Mouse (Mus musculus): ENCODE results near the gene Frem1. TPM values are rescaled to one million over a fixed set of nuclear protein-coding genes. Genes with fewer than 3 reads are reported as not detected.

The Frem1 gene
- polyA plus RNA-seq, 1 experiment from 2014 or later: 0.35 TPM

GRCm38 (mm10) chr4:83064191-83064590 is 12.1 kb upstream of the Frem1 start:
- 69% methylated on average over 6 of the region's 6 CpGs for WGBS (ENCODE audit: insufficient replicate concordance)
- Histone ChIP-seq H3K4me3 (ENCODE audit: low read depth, low read length) (no peak overlapping the region), H3K9ac (replicated peaks) (no peak overlapping the region), H3K4me1 (ENCODE audit: insufficient read depth) (no peaks in the 10 kb centered on the region), H3K9me3 (ENCODE audit: low read length) (no peaks in the 10 kb centered on the region), H3K36me3 (replicated peaks; ENCODE audit: insufficient read depth, low read length) (no peaks in the 10 kb centered on the region), H3K27ac (ENCODE audit: low read depth) (no peak overlapping the region), H3K4me2 (ENCODE audit: low read depth, low read length) (no peak overlapping the region), H3K27me3 (ENCODE audit: insufficient read depth, low read length) (no peaks in the 10 kb centered on the region)
- no peak for ATAC-seq
- TF ChIP-seq EP300 (IDR thresholded peaks at IDR 0.05; ENCODE audit: low read depth): no peak
- TF ChIP-seq CTCF (IDR thresholded peaks at IDR 0.05; ENCODE audit: low read depth): no peak
- DNase-seq: no peak

- no peaks in the 10 kb centered on the region for H3K27me3 ChIP-seq (ENCODE audit: insufficient read depth, low read length)
- H3K36me3 ChIP-seq (replicated peaks; ENCODE audit: insufficient read depth, low read length): no peaks in the 10 kb centered on the region
- WGBS (ENCODE audit: insufficient replicate concordance): 23% methylated on average over 2 of the region's 2 CpGs
- H3K27ac ChIP-seq (ENCODE audit: low read depth): no peak overlapping the region
- H3K4me3 ChIP-seq (ENCODE audit: low read depth, low read length): no peak overlapping the region
- TF ChIP-seq EP300 (IDR thresholded peaks at IDR 0.05; ENCODE audit: low read depth) (no peak), CTCF (IDR thresholded peaks at IDR 0.05; ENCODE audit: low read depth) (no peak)
- H3K9me3 ChIP-seq (ENCODE audit: low read length): no peaks in the 10 kb centered on the region
- H3K9ac ChIP-seq (replicated peaks): no peak overlapping the region
- DNase-seq (no peak), ATAC-seq (no peak)
- no peak overlapping the region for H3K4me2 ChIP-seq (ENCODE audit: low read depth, low read length)
- no peaks in the 10 kb centered on the region for H3K4me1 ChIP-seq (ENCODE audit: insufficient read depth)
These were observed 9.4 kb upstream of the Frem1 start for GRCm38 (mm10) chr4:83061564-83061963.

- no peak for ATAC-seq
These were observed 6.5 kb upstream of the Frem1 start for GRCm38 (mm10) chr4:83058617-83059016.

GRCm38 (mm10) chr4:83058182-83058581 is 6.0 kb upstream of the Frem1 start:
- Histone ChIP-seq H3K4me3 (ENCODE audit: low read depth, low read length) (no peak overlapping the region), H3K4me1 (ENCODE audit: insufficient read depth) (no peaks in the 10 kb centered on the region), H3K36me3 (replicated peaks; ENCODE audit: insufficient read depth, low read length) (no peaks in the 10 kb centered on the region), H3K9me3 (ENCODE audit: low read length) (no peaks in the 10 kb centered on the region), H3K27ac (ENCODE audit: low read depth) (no peak overlapping the region), H3K27me3 (ENCODE audit: insufficient read depth, low read length) (no peaks in the 10 kb centered on the region), H3K4me2 (ENCODE audit: low read depth, low read length) (no peak overlapping the region), H3K9ac (replicated peaks) (no peak overlapping the region)
- ATAC-seq (no peak), DNase-seq (no peak)
- TF ChIP-seq EP300 (IDR thresholded peaks at IDR 0.05; ENCODE audit: low read depth) (no peak), CTCF (IDR thresholded peaks at IDR 0.05; ENCODE audit: low read depth) (no peak)
- 51% methylated on average over 2 of the region's 2 CpGs for WGBS (ENCODE audit: insufficient replicate concordance)

More at GRCm38 (mm10) chr4:83058617-83059016, 6.5 kb upstream of the Frem1 start:
- H3K36me3 ChIP-seq (replicated peaks; ENCODE audit: insufficient read depth, low read length): no peaks in the 10 kb centered on the region
- no peaks in the 10 kb centered on the region for H3K9me3 ChIP-seq (ENCODE audit: low read length)
- no peak overlapping the region for H3K4me2 ChIP-seq (ENCODE audit: low read depth, low read length)
- H3K4me3 ChIP-seq (ENCODE audit: low read depth, low read length): no peak overlapping the region
- H3K27me3 ChIP-seq (ENCODE audit: insufficient read depth, low read length): no peaks in the 10 kb centered on the region
- H3K9ac ChIP-seq (replicated peaks): no peak overlapping the region
- no peak for TF ChIP-seq EP300 (IDR thresholded peaks at IDR 0.05; ENCODE audit: low read depth)
- no peak overlapping the region for H3K27ac ChIP-seq (ENCODE audit: low read depth)
- 70% methylated on average over 2 of the region's 2 CpGs for WGBS (ENCODE audit: insufficient replicate concordance)
- H3K4me1 ChIP-seq (ENCODE audit: insufficient read depth): no peaks in the 10 kb centered on the region
- no peak for DNase-seq

- ATAC-seq (no peak), DNase-seq (no peak)
- Histone ChIP-seq H3K9me3 (ENCODE audit: low read length) (no peaks in the 10 kb centered on the region), H3K9ac (replicated peaks) (no peak overlapping the region), H3K4me2 (ENCODE audit: low read depth, low read length) (no peak overlapping the region), H3K4me3 (ENCODE audit: low read depth, low read length) (no peak overlapping the region), H3K4me1 (ENCODE audit: insufficient read depth) (no peaks in the 10 kb centered on the region), H3K27ac (ENCODE audit: low read depth) (no peak overlapping the region), H3K36me3 (replicated peaks; ENCODE audit: insufficient read depth, low read length) (no peaks in the 10 kb centered on the region), H3K27me3 (ENCODE audit: insufficient read depth, low read length) (peaks cover 5% of the 10 kb centered on the region; the same call in 1 of the 2 replicates)
- WGBS (ENCODE audit: insufficient replicate concordance): 84% methylated on average over 6 of the region's 6 CpGs
- no peak for TF ChIP-seq EP300 (IDR thresholded peaks at IDR 0.05; ENCODE audit: low read depth)
- no peak for TF ChIP-seq CTCF (IDR thresholded peaks at IDR 0.05; ENCODE audit: low read depth)
These were observed 4.4 kb upstream of the Frem1 start for GRCm38 (mm10) chr4:83056496-83056895.

GRCm38 (mm10) chr4:83055444-83055843 is 3.3 kb upstream of the Frem1 start:
- no peak for DNase-seq
- ATAC-seq: no peak
- Histone ChIP-seq H3K27ac (ENCODE audit: low read depth) (no peak overlapping the region), H3K36me3 (replicated peaks; ENCODE audit: insufficient read depth, low read length) (no peaks in the 10 kb centered on the region), H3K4me2 (ENCODE audit: low read depth, low read length) (no peak overlapping the region), H3K4me1 (ENCODE audit: insufficient read depth) (no peaks in the 10 kb centered on the region), H3K9me3 (ENCODE audit: low read length) (no peaks in the 10 kb centered on the region), H3K27me3 (ENCODE audit: insufficient read depth, low read length) (peaks cover 9% of the 10 kb centered on the region; the same call in 1 of the 2 replicates), H3K9ac (replicated peaks) (no peak overlapping the region), H3K4me3 (ENCODE audit: low read depth, low read length) (no peak overlapping the region)
- TF ChIP-seq CTCF (IDR thresholded peaks at IDR 0.05; ENCODE audit: low read depth) (no peak), EP300 (IDR thresholded peaks at IDR 0.05; ENCODE audit: low read depth) (no peak)
- WGBS (ENCODE audit: insufficient replicate concordance): 32% methylated on average over 2 of the region's 2 CpGs

- Histone ChIP-seq H3K4me3 (ENCODE audit: low read depth, low read length) (no peak overlapping the region), H3K27ac (ENCODE audit: low read depth) (no peak overlapping the region), H3K9me3 (ENCODE audit: low read length) (no peaks in the 10 kb centered on the region), H3K9ac (replicated peaks) (no peak overlapping the region), H3K4me2 (ENCODE audit: low read depth, low read length) (no peak overlapping the region), H3K4me1 (ENCODE audit: insufficient read depth) (no peaks in the 10 kb centered on the region), H3K36me3 (replicated peaks; ENCODE audit: insufficient read depth, low read length) (no peaks in the 10 kb centered on the region), H3K27me3 (ENCODE audit: insufficient read depth, low read length) (peaks cover 13% of the 10 kb centered on the region; the same call in 1 of the 2 replicates)
- TF ChIP-seq CTCF (IDR thresholded peaks at IDR 0.05; ENCODE audit: low read depth) (no peak), EP300 (IDR thresholded peaks at IDR 0.05; ENCODE audit: low read depth) (no peak)
- DNase-seq (no peak), ATAC-seq (no peak)
- WGBS (ENCODE audit: insufficient replicate concordance): 50% methylated on average over 8 of the region's 8 CpGs
These were observed 1.1 kb upstream of the Frem1 start for GRCm38 (mm10) chr4:83053206-83053605.

Data from liver, postnatal 0 days (tissue).